Mouse (Mus musculus): Measurements from ENCODE around the gene Scai.

Scai gene

DNA sequence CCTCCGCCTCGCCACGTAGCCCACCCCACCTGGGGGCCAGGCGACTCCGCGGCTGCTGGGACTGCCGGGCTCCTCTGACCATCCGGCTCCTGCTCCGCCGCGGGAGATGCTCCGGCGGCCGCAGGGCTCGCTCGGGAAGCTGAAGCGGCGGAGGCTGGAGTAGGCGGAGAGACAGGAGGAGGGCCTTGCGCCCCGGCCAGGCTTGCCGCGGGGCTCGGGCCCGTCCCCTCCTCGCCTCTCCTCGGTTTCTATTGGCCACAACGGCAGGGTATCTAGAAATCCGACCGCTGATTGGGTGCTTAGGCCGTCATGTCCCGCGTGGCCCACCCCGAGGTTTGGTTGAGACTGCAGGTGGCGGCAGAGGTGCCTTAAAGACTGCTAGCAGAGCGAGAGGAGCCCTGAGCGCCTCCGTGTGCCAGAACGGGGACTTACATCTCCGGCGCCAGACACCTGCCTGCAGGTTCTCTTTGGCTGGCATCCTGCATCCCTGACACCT, at the start of gene Scai:
Gene Scai, minus strand, starts transcription at position 174 of the 496 bp plus-strand sequence.
- peak; percentile 99 for DNase-seq (ENCODE audit: low read depth, low spot score)

DNA sequence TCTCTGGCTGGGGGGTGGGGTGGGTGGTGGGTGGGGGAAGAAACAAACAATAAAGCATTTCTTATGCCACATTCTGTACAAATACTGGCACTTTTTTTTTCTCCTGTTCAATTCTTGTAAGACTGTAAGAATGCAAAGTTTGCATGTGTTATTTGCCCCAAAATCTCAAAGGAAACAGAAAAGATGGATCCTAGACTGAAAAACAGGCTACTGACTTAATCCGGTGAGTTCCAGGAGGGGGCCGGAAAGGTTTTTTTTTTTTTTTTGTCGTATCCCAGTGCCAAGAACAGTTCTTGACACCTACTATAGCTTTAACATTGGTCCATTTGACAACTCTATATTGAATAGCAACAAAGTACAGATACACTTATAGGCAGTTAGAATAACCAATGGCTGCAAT, 36.2 kb upstream of the Scai start:
- DNase-seq (ENCODE audit: low read depth, low spot score) = no peak

- peak; percentile 97 for DNase-seq (ENCODE audit: low read depth, low spot score)
Observed at GRCm38 (mm10) chr2:39226019-39226640, 35.6 kb upstream of the Scai start, which contains the start of gene Ppp6c. Gene Ppp6c (minus strand): TSS chr2:39226451.

DNA sequence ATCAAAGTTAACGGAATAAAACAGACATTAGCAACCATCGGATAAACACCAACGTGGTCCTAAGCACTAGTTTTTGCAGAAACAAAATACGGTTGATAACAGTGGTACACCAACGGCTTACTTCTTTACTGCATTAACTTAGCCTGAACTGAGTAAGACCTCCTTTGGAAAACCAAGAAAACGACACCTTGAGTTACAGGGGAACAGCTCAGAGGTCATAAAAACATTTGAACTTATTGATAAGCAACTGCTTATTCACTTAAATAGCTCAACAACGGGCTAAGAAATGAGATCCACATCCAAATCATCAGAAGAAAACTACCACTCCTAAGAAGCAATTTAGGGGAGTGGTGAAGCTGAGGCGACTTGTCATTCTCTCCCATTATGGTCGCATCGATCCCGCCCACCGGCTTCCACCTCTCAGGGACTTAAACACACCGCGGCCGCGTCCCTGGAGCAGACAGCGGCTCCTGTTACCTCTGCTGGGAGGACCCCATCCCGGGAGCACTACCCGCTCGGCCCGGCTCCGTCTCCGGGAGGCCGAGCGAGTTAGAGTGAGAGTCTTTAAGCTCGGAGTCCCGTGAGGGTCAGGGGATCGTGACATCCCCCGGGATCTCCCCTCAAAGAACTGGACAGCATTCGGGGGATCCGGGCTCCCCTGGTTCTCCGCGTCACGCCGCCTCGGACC, 34.9 kb upstream of the Scai start:
- DNase-seq (ENCODE audit: low read depth, low spot score) = peak; percentile 38

- DNase-seq (ENCODE audit: low read depth, low spot score) = peak; percentile 20
Observed at GRCm38 (mm10) chr2:39224621-39225020, 34.1 kb upstream of the Scai start.

DNA sequence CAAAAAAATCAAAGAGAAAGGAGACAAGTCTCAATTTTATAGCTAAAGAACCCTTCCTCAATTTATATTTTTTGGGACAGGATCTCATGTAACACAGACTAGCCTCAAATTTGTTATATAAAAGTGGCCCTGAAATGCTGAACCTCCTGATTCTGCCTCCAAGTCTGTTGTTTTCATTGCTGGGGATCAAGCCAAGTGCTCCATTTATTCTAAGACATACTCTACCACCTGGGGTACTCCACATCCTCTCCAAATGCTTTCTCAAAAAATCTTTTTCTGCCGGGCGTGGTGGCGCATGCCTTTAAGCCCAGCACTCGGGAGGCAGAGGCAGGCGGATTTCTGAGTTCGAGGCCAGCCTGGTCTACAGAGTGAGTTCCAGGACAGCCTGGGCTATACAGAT, 29.5 kb upstream of the Scai start:
- DNase-seq (ENCODE audit: low read depth, low spot score) = no peak

DNA sequence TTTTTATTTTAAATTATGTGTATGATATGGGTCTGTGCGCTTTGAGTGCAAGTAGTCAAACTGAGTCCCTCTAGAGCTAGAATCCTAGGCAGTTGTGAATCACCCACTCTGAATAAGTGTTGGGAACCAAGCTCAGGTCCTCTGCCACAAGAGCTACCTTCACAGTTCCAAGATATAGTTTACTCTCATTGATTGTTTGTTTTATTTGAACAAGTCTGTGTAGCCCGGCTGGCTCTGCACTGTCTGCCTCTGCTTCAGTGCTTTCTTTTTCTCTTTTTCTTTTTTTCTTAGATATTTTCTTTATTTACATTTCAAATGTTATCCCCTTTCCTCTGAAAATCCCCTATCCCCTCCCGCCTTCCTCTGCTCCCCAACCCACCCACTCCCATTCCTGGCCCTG, 28.5 kb upstream of the Scai start:
- no peak for DNase-seq (ENCODE audit: low read depth, low spot score)

DNA sequence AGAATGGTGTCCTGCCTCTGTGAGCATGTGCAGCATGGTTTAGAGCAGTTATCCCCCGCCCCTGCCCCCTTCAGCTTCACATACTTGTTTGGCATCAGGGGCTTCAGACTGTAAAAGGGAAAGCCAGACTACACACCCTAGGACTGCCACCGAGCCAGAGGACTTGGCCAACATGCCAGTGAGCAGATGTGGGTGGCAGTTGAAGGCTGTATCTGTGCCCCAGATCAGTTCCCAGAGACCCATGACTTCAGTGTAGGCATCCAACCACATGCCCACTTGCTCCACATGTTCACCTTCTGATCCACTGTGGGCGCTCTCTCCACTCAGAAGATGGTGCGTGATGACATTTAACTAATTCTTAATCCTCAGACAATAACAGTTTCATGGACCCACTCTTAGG, 26.6 kb upstream of the Scai start:
- DNase-seq (ENCODE audit: low read depth, low spot score) = no peak

GRCm38 (mm10) chr2:39210738-39211137, 20.2 kb upstream of the Scai start:
- no peak for DNase-seq (ENCODE audit: low read depth, low spot score)

- no peak for DNase-seq (ENCODE audit: low read depth, low spot score)
Observed at GRCm38 (mm10) chr2:39203359-39203758, 12.8 kb upstream of the Scai start.

GRCm38 (mm10) chr2:39194809-39195208, 4.3 kb upstream of the Scai start:
- DNase-seq (ENCODE audit: low read depth, low spot score) = no peak

- no peak for DNase-seq (ENCODE audit: low read depth, low spot score)
Observed at GRCm38 (mm10) chr2:39189961-39190560, 473 bp downstream of the Scai start.

DNA sequence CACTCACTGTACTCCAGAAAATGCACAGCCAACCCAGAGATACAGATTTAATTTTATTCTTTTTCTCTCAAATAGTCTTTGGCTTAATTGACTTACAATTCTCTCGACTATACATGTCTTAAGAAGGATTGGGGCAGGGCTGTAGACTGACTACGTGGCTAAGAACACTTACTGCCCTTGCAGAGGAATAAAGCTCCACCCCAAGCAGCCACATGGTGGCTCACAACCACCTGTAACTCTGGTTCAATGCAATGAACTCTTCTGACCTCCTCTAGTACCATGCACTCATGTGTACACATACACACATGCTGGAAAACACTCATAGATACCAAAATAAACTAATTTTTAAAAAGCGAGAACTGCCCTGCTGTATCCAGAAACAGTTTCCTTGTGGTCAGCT, 4.6 kb downstream of the Scai start:
- peak; percentile 15 for DNase-seq (ENCODE audit: low read depth, low spot score)

GRCm38 (mm10) chr2:39183587-39183986, 6.9 kb downstream of the Scai start:
- DNase-seq (ENCODE audit: low read depth, low spot score) = no peak

- DNase-seq (ENCODE audit: low read depth, low spot score) = no peak
Observed at GRCm38 (mm10) chr2:39160996-39161395, 29.5 kb downstream of the Scai start.

DNA sequence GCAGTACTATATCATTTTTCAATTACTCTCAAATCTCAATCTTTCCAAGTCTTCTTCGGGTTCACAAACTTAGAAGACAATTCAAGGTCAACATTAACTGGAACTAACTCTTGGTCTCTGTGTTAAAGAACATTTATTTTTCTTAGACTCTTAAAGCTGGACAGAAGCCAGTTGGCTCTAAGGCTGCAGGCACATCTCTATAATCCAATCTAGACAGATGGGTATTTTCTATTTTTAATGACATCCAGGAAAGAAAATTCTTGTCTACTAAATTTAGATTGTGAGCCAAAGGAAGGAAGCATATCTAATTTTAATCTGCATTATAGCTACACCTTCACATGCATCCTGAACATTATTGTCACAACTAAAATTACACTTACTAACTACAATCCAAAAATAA, 32.6 kb downstream of the Scai start:
- no peak for DNase-seq (ENCODE audit: low read depth, low spot score)

DNA sequence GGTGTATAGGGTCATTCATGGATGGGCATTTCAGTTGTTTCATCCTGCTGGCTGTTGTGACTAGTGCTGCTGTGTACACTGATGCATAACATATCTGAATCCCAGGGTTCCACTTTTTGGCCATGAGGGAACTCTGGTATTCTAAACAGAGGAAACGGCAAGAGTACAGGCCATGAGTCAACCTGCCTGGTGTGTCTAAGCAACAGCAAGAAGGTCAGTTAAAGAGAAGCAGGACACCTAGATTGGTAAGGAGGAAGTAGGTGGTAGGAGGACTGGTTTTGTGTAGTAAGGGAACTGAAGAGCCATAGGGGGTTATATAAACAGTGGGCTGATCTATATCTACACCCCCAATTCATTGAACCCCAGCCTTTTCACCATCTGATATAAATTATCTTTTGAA, 33.7 kb downstream of the Scai start:
- no peak for DNase-seq (ENCODE audit: low read depth, low spot score)

- no peak for DNase-seq (ENCODE audit: low read depth, low spot score)
Observed at GRCm38 (mm10) chr2:39150943-39151342, 39.6 kb downstream of the Scai start.

GRCm38 (mm10) chr2:39148075-39148474, 42.5 kb downstream of the Scai start:
- DNase-seq (ENCODE audit: low read depth, low spot score) = no peak

GRCm38 (mm10) chr2:39146469-39146868, 44.1 kb downstream of the Scai start:
- no peak for DNase-seq (ENCODE audit: low read depth, low spot score)

DNA sequence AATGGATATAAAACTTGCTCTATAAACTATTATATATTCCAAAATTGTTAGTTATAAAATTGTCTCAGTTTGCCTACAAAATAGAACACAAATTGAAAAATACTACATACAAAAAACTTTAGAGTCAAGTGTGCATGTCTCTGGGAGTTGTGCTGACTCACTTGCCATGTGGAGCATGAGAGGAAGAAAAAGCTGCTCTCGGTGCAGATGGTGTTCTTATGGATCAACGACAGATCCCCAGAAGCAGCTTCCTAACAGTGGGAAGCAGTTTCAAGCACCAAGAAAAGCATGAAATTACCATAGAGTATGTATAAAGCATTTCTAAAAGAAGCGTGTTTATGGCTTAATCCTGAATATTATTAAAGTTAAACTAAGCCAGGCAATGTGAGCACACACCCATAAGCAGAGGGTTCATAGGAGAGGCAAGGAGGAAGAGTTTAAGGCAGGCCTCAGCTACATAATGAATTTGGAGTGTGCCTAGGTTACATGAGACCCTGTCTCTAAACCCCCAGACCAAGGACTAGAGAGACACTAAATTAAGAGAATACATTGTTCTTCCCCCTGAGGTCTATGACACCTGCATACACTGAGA, 48.1 kb downstream of the Scai start:
- DNase-seq (ENCODE audit: low read depth, low spot score) = no peak
